Mouse (Mus musculus) naive thymus-derived CD4-positive, alpha-beta T cell, adult 5 months (primary cell): ENCODE results near the gene Jagn1. TPM values are rescaled to one million over a fixed set of nuclear protein-coding genes. Genes with fewer than 3 reads are reported as not detected.

Source experiments
- polyA plus RNA-seq: library from polyadenylated mRNA; unstranded; fragments of 100-300 nt; shearing (Covaris generic); gene quantifications from one replicate; pipeline ENCODE4 v1.2.1, GENCODE M21; 2017

Jagn1 gene
- 21.2 TPM for polyA plus RNA-seq

DNA sequence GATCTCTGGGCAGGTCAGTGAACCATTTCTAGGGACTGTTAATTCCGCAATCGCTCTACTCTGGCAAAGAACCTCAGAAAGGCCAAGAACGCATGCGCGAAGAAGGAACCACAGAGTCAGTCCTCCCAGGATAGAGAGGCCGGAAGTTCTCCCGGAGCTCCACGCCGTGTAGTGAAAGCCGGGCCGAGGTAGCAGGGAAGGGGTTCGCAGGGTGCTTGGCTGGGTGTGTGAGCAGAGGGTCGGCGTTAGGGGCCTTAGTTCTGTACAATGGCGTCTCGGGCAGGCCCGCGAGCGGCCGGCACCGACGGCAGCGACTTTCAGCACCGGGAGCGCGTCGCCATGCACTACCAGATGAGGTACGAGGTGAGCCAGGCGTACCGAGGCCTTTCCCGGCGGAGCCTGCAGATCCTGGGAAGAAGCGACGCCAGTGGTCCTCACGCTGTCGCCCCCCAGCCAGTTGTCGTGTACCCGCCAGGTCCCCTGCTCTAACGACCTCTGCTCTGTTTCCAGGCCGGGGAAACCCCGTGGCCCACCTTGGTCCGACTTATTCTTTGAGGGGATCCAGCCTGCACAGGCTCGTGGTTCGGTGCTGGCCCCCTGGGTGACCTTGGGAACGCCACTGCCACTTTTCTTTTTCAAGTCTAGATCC is at the start of gene Jagn1:
Jagn1 (plus strand) TSS at position 128 of the 649 bp plus-strand sequence.

DNA sequence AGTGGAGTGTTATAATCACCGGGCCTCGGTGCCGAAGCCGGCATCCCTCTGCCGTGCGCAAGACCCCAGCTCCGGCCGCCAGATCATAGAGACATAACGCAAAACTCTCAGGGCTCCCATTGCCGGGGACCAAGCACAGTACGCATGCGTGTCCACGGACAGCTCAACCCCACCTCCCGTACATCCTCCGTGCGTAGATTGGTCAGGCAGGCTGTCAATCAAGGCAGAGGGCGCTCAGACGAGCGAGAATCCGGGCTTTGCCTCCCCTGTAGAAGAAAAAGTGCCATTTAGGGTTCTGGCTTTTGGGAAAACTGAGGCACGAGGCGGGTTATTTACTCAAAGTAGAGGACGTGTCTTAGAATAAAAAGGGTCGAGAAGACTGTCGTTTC is 23.2 kb upstream of the Jagn1 start, which contains the start of gene Rpusd3:
Rpusd3 (minus strand) TSS at position 142 of the 389 bp plus-strand sequence.

DNA sequence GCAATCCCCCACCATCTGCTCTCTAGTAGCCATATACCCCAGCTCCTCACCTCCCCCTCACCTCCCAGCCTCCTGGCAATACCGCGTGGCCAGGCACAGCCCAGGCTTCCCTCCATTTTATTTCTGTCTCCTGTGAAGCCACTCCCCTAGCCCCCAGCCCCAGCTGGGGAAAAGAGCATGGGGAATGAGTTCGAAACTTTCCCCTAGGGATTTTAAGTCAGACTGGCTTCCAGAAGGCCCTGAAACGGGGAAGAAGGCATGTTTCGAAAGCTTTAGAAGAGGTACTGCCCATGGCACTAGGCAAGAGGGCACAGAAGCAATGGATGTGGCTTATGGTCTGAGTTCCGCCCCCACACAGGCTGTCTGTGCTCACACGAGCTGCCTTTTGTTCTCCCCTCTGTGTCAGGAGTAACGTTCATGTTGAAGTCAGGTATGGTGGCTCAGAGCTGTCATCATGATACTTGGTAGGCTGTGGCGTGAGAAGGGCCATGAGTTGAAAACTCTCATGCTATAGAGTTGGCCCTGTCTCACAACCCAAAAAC is 6.6 kb upstream of the Jagn1 start, which contains the start of gene Cidec:
Cidec (minus strand) TSS at position 97 of the 542 bp plus-strand sequence.

DNA sequence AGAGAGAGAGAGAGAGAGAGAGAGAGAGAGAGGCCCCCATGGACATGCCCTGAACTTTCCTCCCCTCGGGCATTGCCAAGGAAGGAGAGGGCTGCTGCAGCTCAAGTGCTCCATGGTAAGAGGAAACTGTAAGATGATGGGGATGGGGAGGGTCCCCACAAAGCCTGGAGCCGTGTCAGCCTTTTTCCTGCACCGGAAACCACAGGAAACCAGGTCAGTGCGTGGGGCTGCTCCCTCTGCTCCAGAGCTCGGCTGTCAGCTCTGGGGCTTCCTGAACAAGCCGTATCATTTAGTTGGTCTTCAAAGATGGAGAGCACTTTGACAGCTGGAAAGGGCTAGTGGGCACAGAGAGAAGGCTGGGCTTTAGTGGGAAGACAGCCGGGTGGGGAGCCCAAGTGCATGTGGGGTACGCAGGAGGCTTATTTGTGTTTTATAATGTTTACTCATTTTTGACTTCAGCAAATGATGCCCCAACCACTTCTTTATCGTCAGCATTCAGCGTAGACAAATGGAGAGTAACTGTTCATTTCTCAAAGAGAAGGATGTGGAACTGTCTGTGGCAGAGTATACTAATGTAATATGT is 15.7 kb downstream of the Jagn1 start, which contains the start of gene Il17re:
Il17re (plus strand) TSS at position 533 of the 583 bp plus-strand sequence.

DNA sequence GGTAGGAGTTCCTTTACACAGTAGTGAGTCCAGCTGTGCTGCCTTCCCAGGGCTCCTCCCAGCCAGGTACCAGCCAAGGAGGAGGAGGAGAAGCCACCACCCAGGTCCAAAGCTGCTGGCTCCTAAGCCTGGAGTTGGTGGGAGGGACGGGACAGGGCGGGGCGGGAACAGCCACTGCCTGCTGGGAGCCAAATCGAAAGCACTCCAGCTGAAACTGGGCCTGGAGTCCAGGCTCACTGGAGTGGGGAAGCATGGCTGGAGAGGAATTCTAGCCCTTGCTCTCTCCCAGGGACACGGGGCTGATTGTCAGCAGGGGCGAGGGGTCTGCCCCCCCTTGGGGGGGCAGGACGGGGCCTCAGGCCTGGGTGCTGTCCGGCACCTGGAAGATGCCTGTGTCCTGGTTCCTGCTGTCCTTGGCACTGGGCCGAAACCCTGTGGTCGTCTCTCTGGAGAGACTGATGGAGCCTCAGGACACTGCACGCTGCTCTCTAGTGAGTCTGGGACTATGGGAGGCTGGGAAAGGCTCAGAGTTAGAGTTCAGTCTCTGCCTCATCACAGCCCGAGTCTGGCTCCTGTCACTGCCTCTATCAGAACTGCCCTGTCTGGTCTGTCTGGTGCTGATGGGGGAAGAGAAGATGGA is 29.0 kb downstream of the Jagn1 start, which contains the start of gene Il17rc:
Il17rc (plus strand) TSS at position 131 of the 640 bp plus-strand sequence.

DNA sequence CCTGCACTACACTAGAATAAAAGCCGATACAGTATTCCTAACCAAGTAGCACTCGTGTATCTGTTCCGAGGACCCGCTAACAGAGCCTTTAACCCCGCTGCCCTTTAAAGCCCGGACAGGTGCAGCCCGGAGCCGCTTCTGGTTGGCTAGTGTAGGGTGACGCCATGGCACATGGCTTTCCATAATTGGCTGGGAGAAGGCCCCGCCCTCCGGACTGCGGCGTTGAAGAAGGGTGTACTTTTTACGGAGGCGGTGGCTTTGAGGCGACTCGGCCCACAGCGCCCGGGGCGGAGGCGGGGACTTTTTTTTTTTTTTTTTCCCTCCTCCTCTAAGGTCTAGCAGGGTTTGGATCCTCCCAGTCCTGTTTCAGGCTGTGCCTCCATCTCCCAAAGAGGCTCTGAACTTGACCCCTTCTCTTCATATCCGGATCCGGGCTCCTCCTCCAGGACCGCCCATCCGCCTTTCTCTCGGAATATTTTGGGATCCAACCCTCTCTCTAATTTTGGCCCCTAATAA is 40.8 kb downstream of the Jagn1 start, which contains the start of gene Creld1:
Creld1 (plus strand) TSS at position 198 of the 516 bp plus-strand sequence.

Other genes starting within 250 kb of the Jagn1 start
- 0.67 TPM for gene Lhfpl4, start 247.2 kb upstream of the Jagn1 start, polyA plus RNA-seq
- gene Mtmr14, start 204.7 kb upstream of the Jagn1 start, polyA plus RNA-seq = 50.6 TPM
- gene Cpne9, start 160.3 kb upstream of the Jagn1 start, polyA plus RNA-seq = not detected
- 74.5 TPM for gene Brpf1, start 135.4 kb upstream of the Jagn1 start, polyA plus RNA-seq
- gene Ogg1, start 115.6 kb upstream of the Jagn1 start, polyA plus RNA-seq = 5.3 TPM
- 0.58 TPM for gene Camk1, start 98.6 kb upstream of the Jagn1 start, polyA plus RNA-seq
- 29.0 TPM for gene Tada3, start 64.7 kb upstream of the Jagn1 start, polyA plus RNA-seq
- 339 TPM for gene Arpc4, start 64.5 kb upstream of the Jagn1 start, polyA plus RNA-seq
- 16.4 TPM for gene Ttll3, start 53.3 kb upstream of the Jagn1 start, polyA plus RNA-seq
- gene Rpusd3, start 23.2 kb upstream of the Jagn1 start, polyA plus RNA-seq = 12.5 TPM
- not detected for gene Cidec, start 6.8 kb upstream of the Jagn1 start, polyA plus RNA-seq
- gene Il17re, start 15.9 kb downstream of the Jagn1 start, polyA plus RNA-seq = 0.21 TPM
- 0.32 TPM for gene Il17rc, start 28.9 kb downstream of the Jagn1 start, polyA plus RNA-seq
- 9.0 TPM for gene Creld1, start 40.7 kb downstream of the Jagn1 start, polyA plus RNA-seq
- gene Prrt3, start 59.4 kb downstream of the Jagn1 start, polyA plus RNA-seq = 0.24 TPM
- gene Emc3, start 89.1 kb downstream of the Jagn1 start, polyA plus RNA-seq = 103 TPM
- gene Fancd2, start 89.1 kb downstream of the Jagn1 start, polyA plus RNA-seq = 1.2 TPM
- not detected for gene Fancd2os, start 158.1 kb downstream of the Jagn1 start, polyA plus RNA-seq
- 147 TPM for gene Brk1, start 162.2 kb downstream of the Jagn1 start, polyA plus RNA-seq
- gene Vhl, start 181.4 kb downstream of the Jagn1 start, polyA plus RNA-seq = 27.7 TPM
- gene Irak2, start 195.9 kb downstream of the Jagn1 start, polyA plus RNA-seq = 34.9 TPM